Mouse (Mus musculus) activated CD4-positive, CD25-positive, alpha-beta regulatory T cell (primary cell): ENCODE data around the gene Zmym2. TPM values are rescaled to one million over a fixed set of nuclear protein-coding genes. Genes with fewer than 3 reads are reported as not detected.

Experiments used
- polyA plus RNA-seq, 2 experiments: library from polyadenylated mRNA; unstranded; fragments of 100-300 nt; shearing (Covaris generic); gene quantifications; one replicate each; pipeline ENCODE4 v1.2.1; 2017

Zmym2 gene
- polyA plus RNA-seq, result 10 to 100 TPM; 53.3 to 58.5 TPM

GRCm38 (mm10) chr14:56886594-56887513 lies at the start of gene Zmym2:
Gene Zmym2, plus strand, starts transcription at chr14:56886653.

Other genes starting within 250 kb of the Zmym2 start
- 10 to 100 TPM; 45.1 to 46.9 TPM for gene Mphosph8, start 218.4 kb upstream of the Zmym2 start, polyA plus RNA-seq
- gene Pspc1, start 108.3 kb upstream of the Zmym2 start, polyA plus RNA-seq, result 10 to 100 TPM; 39.3 to 42.9 TPM
- gene Zmym5, start 74.9 kb upstream of the Zmym2 start, polyA plus RNA-seq, result 10 to 100 TPM; 41.4 to 46.3 TPM
- under 1 TPM in 1 of 2 experiments, not detected in 1; 0.31 TPM for gene Gja3, start 171.4 kb downstream of the Zmym2 start, polyA plus RNA-seq
- gene Gjb2, start 218.0 kb downstream of the Zmym2 start, polyA plus RNA-seq, result 1 to 10 TPM; 2.5 to 5.4 TPM
- gene Gm4491, start 229.2 kb downstream of the Zmym2 start, polyA plus RNA-seq, result under 1 TPM in 1 of 2 experiments, not detected in 1; 0.15 TPM
- not detected for gene Gjb6, start 247.0 kb downstream of the Zmym2 start, polyA plus RNA-seq